Mouse (Mus musculus): ENCODE results near the gene Syngr2.

The Syngr2 gene

GRCm38 (mm10) chr11:117838572-117838971 lies 29.1 kb downstream of the Syngr2 start:
- DNase-seq: no peak

GRCm38 (mm10) chr11:117839021-117839420 lies 29.6 kb downstream of the Syngr2 start:
- no peak for DNase-seq

- DNase-seq: no peak
These were observed 31.4 kb downstream of the Syngr2 start for GRCm38 (mm10) chr11:117840910-117841309.

GRCm38 (mm10) chr11:117843434-117843833 lies 34.0 kb downstream of the Syngr2 start:
- DNase-seq: no peak

- no peak for DNase-seq
These were observed 35.5 kb downstream of the Syngr2 start for GRCm38 (mm10) chr11:117844997-117845396.

- no peak for DNase-seq
These were observed 36.2 kb downstream of the Syngr2 start for GRCm38 (mm10) chr11:117845651-117846050.

GRCm38 (mm10) chr11:117846640-117847039 lies 37.2 kb downstream of the Syngr2 start:
- no peak for DNase-seq

GRCm38 (mm10) chr11:117847593-117848215 lies 38.2 kb downstream of the Syngr2 start:
- no peak for DNase-seq

- DNase-seq: no peak
These were observed 39.0 kb downstream of the Syngr2 start for GRCm38 (mm10) chr11:117848271-117848984.

- DNase-seq: peak; percentile 96
These were observed 39.7 kb downstream of the Syngr2 start, which contains the start of gene Birc5 for GRCm38 (mm10) chr11:117848985-117849671. Gene Birc5 (plus strand): TSS chr11:117849251.

- DNase-seq: no peak
These were observed 43.4 kb downstream of the Syngr2 start for GRCm38 (mm10) chr11:117852875-117853274.

GRCm38 (mm10) chr11:117854241-117854640 lies 44.8 kb downstream of the Syngr2 start:
- no peak for DNase-seq

- no peak for DNase-seq
These were observed 45.9 kb downstream of the Syngr2 start for GRCm38 (mm10) chr11:117855360-117855759.

GRCm38 (mm10) chr11:117855975-117856374 lies 46.5 kb downstream of the Syngr2 start:
- no peak for DNase-seq

- no peak for DNase-seq
These were observed 48.0 kb downstream of the Syngr2 start for GRCm38 (mm10) chr11:117857462-117857861.

GRCm38 (mm10) chr11:117858392-117858791 lies 48.9 kb downstream of the Syngr2 start:
- no peak for DNase-seq

- no peak for DNase-seq
These were observed 51.1 kb downstream of the Syngr2 start, which contains the start of gene Tmem235 for GRCm38 (mm10) chr11:117860601-117861000. Gene Tmem235 (plus strand): TSS chr11:117860752.

GRCm38 (mm10) chr11:117863174-117863856 lies 53.8 kb downstream of the Syngr2 start:
- DNase-seq: no peak
